Mouse (Mus musculus): Measurements from ENCODE around the gene Morn1.

Gene Morn1

GRCm38 (mm10) chr4:155139281-155140045 is 53.1 kb downstream of the Morn1 start:
- no peak for DNase-seq (ENCODE audit: low spot score)

GRCm38 (mm10) chr4:155140150-155140549 is 53.8 kb downstream of the Morn1 start:
- DNase-seq (ENCODE audit: low spot score), result no peak

GRCm38 (mm10) chr4:155140795-155141265 is 54.5 kb downstream of the Morn1 start:
- peak; percentile 44 for DNase-seq (ENCODE audit: low spot score)

GRCm38 (mm10) chr4:155142836-155143235 is 56.5 kb downstream of the Morn1 start:
- no peak for DNase-seq (ENCODE audit: low spot score)

GRCm38 (mm10) chr4:155143411-155143810 is 57.0 kb downstream of the Morn1 start:
- DNase-seq (ENCODE audit: low spot score), result no peak

- DNase-seq (ENCODE audit: low spot score), result peak; percentile 62
Observed at GRCm38 (mm10) chr4:155143871-155144502, 57.6 kb downstream of the Morn1 start.

GRCm38 (mm10) chr4:155144548-155145180 is 58.3 kb downstream of the Morn1 start:
- no peak for DNase-seq (ENCODE audit: low spot score)

GRCm38 (mm10) chr4:155146107-155146823 is 59.9 kb downstream of the Morn1 start:
- DNase-seq (ENCODE audit: low spot score), result no peak

- DNase-seq (ENCODE audit: low spot score), result no peak
Observed at GRCm38 (mm10) chr4:155148453-155148852, 62.1 kb downstream of the Morn1 start.

GRCm38 (mm10) chr4:155148910-155149698 is 62.7 kb downstream of the Morn1 start:
- peak; percentile 79 for DNase-seq (ENCODE audit: low spot score)

- no peak for DNase-seq (ENCODE audit: low spot score)
Observed at GRCm38 (mm10) chr4:155149941-155150275, 63.5 kb downstream of the Morn1 start.

- DNase-seq (ENCODE audit: low spot score), result peak; percentile 89
Observed at GRCm38 (mm10) chr4:155150276-155151113, 64.1 kb downstream of the Morn1 start.

- no peak for DNase-seq (ENCODE audit: low spot score)
Observed at GRCm38 (mm10) chr4:155151221-155151788, 64.9 kb downstream of the Morn1 start.

- DNase-seq (ENCODE audit: low spot score), result no peak
Observed at GRCm38 (mm10) chr4:155151845-155152244, 65.5 kb downstream of the Morn1 start.

- no peak for DNase-seq (ENCODE audit: low spot score)
Observed at GRCm38 (mm10) chr4:155152476-155152875, 66.1 kb downstream of the Morn1 start.

- no peak for DNase-seq (ENCODE audit: low spot score)
Observed at GRCm38 (mm10) chr4:155153389-155154072, 67.2 kb downstream of the Morn1 start.

GRCm38 (mm10) chr4:155154986-155155385 is 68.6 kb downstream of the Morn1 start:
- no peak for DNase-seq (ENCODE audit: low spot score)

GRCm38 (mm10) chr4:155156734-155157133 is 70.4 kb downstream of the Morn1 start:
- DNase-seq (ENCODE audit: low spot score), result no peak

GRCm38 (mm10) chr4:155157871-155158542 is 71.6 kb downstream of the Morn1 start:
- DNase-seq (ENCODE audit: low spot score), result no peak
